Mouse (Mus musculus) right cerebral cortex, postnatal 10 days (tissue): ENCODE data around the gene Phldb3.

ENCODE experiments used
- DNase-seq, 2 experiments: peaks; one replicate each; pipeline ENCODE4 v3.0.0; 2021; ENCODE audit warnings: low spot score in 2 of 2

Gene Phldb3

DNA sequence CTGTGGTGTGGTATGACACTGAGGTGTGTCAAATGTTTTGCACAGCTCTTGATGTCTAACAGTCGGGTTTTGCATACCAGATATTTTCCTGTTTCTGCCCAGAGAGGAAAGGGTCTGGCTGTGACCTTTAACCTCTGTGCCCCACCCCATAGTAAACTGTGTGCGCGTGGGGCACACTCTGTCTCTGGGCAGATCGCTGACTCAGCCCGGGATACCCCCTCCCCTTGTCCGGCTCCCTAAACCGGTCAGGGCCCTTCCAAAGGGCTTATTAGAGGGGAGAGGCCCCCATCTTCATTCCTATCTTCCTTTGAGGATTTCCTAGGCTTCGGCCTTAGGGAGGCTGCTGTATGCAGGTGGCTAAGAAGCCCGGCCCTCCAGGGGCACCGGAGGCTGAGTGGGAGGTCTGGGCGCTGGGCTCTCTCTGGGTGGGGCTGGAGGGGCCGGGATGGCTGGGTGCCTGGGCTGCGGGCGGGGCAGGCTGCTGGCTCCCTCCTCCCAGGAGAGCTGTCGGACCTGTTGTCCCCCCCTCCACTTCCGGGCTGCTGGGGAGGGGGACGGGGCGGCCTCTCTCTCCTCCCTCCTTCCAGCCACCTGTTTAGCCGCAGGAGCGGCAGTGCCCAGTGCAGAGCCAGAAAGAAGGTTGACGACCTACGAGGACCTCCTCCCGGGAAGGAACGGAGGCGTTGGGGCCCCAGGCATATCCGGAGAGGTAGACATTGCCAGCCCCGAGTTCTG lies at the start of gene Phldb3:
Gene Phldb3 (plus strand): TSS at position 620 of the 735 bp plus-strand sequence.
- DNase-seq: no peak

DNA sequence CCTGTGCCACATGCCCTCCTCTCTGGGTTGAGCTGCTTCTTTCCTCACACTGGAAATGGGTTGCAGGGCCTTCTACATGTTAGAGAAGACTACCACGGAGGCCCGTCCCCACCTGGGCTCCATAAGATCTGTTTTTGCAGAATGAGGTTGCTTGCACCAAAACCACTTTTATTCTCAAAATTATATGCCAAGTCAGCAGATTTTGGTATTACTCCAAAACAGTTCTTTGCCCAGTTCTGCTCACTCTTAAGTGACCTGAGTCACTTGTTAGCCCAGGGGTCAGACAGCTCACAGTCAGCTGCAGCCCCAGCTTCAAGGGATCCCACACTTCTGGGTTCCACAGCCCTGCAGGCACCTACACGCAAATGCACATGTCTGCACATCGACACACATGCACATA lies 49.1 kb upstream of the Phldb3 start:
- no peak for DNase-seq

DNA sequence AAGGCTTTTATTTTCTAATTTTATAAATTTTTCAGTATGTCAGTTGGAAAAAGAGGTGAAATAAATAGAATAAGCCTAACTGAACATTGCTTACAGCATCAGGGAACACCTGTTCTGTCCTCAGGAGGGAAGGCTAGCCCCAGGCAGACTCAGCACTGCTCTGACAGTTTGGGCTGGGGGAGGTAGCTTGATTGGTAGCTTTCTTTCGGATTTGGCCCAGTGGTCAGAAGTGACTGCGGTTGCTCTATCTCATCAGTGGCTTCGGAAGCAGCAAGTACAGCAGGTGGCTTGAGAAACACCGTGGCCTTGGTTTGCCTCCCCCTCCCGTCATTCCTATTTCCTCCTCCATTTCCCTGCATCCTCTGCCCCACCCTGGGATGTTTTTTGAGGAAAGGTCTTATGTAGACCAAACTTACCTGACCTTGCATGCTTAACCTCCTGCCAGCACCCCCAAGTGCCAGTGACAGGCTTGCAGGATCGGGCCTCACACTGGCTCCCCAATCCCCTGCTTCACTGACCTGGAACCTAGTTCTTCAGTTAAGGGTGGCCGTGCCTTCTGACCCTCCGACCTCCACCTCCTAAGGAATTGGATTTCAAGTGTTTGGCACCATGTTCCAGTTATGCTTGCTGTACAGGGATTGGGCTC lies 47.2 kb upstream of the Phldb3 start:
- DNase-seq: no peak

DNA sequence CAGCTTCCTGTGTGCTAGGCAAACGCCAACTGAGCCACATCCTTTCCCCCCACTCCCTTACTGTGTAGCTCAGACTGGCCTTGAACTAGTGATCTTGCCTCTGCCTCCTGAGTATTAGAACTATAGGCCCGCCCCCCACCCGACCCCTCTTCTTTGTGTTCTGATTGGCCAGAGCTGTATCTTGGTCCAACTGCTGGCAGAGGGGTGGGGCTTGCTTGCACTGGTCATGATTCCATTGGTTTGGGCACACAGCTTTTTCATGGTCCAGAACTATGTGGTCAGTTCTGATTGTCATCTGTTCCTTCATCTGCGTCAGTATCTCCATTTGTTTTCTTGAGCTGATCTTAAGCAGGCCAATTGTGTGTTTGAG lies 46.7 kb upstream of the Phldb3 start:
- DNase-seq: no peak

DNA sequence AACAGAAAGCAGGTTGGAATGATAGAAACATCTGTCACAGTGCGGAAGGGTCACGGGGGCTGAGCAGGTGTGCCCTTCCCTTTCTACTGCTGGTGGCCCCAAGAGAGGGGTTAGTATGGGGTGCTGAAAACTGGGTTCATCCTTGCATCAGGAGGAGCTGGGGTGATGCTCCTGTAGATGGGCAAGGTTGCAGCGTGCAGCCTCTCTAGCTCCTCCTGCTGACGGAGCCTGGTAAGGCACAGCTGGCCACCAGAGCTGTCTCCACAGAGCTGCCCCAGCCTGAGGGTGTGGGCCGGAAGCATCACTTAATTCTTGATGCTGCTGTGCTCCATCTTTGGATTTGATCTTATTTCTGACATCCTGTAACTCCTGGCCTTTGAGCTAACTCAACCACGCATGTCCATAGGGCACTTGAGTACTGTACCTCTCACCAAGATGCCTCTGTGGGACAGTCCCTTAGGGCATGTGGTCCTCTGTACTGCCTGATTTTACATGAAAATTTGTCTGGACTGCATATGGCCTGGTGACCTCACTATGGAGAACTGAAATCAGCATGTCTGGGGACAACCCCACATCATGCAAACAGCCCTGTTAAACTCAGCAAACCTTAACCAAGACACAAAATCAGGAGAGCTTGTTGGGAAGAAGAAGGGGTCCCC lies 45.8 kb upstream of the Phldb3 start:
- DNase-seq: peak in 1 of 2 experiments; percentile 63

DNA sequence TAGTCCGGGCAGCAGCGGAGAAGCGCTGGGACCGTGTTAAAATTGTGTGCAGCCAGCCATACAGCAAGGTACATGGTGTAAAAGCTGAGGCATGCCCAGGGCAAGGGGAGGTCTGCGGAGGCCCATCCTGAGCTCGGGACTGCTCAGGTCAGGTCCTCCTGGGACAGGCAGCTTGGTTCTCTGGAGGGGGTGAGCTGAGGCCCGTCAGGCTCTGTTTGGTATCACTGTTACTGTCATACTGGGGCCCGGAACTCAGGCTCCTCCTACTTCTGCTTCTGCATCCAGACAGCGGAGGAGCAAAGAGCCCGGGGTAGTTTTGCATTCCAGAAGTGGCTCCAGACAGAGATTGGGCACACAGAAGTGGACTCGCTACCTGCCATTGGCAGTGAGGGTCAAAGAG lies 44.9 kb upstream of the Phldb3 start:
- no peak for DNase-seq

DNA sequence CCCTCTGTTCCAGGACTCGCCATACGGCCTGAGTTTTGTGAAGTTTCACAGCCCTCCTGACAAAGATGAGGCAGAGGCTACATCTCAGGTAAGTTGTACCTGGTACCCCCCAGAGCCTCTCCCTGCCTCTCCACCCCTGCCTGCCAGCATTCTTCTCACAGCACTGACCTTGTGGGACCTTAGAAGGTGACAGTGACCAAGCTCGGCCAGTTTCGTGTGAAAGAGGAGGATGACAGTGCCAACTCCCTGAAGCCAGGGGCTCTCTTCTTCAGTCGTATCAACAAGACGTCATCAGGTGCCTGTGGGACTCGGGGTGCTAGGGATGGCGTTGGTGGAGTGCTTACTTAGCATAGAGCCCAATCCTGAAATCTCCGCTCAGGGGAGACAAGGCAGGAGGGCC lies 44.4 kb upstream of the Phldb3 start:
- DNase-seq: no peak

DNA sequence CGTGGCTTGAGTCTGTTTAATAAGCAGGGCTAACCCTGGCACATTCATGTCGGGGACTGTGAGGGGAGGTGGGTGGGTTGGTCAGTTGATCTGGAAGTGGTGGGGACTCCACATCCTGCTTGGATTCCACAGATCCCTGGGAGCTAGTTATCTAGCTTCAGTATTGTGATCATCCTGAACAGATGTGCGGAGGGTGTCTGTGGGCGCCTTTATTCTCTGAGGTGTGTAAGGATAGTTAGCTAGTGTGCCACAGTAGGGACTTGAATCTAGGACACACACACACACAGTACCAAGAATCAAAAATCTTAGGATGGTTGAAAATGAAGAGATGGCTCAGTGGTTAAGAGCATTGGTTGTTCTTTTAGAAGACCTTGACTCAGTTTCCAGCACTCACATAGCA lies 42.1 kb upstream of the Phldb3 start:
- no peak for DNase-seq

DNA sequence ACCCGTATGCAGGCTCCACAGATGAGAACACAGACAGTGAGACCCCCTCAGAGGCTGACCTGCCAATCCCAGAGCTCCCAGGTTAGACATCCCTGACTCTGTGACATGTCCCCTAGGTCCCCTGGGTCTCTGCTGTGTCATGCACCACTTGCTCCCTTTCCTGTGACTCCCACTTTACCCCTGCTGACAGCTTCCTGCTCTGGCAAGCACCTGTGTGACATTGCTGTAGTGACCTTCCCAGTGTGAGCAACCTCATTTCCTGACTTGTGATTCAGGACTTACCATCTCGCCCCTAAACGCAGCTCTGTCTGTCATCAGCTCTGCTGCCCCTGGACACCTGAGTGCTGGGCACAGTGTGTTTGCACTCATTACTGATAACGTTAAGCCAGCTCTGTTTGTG lies 39.5 kb upstream of the Phldb3 start:
- no peak for DNase-seq

DNA sequence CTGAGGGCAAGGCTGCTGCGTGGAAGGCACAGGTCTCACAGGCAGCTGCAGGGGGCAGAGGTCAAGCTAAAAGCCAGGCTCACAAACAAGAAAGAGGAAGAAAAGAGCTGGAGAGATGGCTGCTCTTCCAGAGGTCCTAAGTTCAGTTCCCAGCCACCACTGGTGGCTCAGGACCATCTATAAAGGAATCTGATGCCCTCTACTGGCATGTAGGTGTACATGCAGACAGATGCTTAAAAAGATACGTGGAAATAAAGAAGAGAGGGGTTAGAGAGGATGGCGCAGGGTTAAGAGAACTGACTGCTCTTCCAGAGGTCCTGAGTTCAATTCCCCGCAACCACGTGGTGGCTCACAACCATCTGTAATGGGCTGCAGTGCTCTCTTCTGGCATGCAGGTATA lies 38.1 kb upstream of the Phldb3 start:
- DNase-seq: no peak

DNA sequence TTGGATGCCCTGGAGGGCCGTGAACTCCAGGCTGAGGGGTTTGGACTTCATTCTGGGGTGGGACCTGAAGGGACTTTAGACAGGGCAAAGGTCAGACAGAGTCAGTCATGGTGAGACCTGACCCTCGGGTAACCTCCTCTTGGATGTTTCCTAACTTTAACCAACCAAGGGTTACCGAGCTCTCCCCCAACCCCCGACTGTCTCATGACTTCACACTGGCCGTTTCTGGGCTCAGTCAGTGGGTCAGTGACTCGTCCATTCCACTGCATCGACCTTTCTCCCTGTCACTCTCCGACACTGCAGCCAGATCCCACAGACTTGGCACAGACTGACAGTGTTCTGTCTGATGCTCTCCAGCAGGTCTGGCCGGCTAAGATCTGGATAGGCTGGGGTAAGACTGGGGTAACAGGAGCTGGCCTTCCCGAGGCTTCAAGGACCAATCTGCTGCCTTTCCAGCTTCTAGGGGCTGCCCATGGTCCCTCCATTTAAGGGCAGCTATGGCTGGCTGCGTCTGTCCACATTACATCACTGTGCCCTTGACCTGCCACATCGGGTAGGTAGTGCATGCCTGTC lies 36.3 kb upstream of the Phldb3 start:
- DNase-seq: no peak

DNA sequence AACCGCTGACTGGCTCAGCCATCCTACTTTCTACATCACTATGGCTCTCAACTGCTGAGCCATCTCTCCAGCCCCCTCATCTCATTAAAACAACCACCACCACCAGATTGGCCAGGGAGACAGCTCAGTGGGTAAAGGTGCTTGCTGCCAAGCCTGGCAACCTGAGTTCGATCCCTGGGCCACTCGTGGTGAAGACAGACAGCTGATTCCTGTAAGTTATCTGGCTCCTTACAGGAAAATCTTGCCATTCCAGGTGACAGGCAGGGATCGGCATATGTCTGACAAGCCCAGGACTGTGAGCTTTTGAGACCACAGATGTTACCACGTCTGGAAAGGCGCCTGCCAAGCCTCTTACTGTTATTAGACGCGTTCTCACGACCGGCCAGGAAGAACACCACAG lies 32.8 kb upstream of the Phldb3 start:
- DNase-seq: no peak

DNA sequence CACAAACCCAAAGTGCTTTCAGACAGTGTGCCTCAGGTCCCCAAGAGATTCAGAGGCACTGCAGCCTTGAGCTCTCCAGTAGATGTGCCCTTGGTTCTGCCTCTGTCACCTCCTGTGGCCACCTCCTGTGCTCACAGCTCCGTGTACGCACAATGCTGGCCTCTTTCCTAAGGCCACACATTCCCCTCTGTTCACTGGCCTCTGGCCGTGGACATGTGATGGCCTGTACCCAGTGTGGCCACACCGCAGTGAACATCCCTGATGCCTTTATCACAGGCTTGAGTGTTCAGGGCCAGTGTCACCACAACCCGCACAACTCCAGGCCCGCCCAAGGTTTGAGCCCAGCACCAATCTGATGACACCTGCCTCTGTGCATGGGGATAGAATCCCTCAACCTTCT lies 25.7 kb upstream of the Phldb3 start:
- DNase-seq: no peak

DNA sequence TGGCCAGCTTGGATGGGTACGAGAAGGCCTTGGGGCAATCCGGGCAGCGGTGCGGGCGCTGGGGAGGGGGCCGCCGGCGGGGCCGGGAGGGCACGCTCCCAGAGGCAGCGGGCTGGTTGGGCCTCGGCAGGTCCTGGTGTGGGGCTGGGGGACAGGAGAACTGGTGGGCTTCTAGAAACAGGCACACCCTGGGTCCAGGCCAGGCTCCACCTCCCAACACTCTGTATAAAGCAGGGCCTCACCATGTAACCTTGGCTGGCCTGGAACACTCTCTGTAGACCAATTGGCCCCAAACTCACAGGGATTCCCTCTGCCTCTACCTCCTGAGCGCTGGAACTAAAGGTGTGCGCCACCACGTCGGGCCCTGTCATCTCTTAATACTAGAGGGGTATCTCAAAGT lies 24.6 kb upstream of the Phldb3 start:
- no peak for DNase-seq

DNA sequence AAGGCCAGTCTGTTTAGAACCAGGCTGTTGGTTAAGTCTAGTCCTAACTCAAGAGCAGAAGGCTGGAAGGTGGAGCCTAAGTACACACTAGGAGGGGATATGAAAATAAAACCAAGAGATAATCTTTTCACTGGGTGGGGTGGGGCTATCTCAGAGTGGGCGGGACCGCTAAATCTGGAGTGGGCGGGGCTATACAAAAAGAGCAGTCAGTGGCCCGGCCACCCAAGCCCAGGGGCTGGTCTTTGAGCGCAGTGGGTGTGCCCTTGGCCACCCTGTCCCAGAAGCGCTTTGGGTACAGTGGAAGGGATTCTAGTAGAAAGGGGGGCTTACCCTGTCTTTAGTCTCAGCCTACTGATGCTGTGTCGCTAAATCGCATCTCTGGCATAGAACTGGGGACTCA lies 23.7 kb upstream of the Phldb3 start:
- no peak for DNase-seq

DNA sequence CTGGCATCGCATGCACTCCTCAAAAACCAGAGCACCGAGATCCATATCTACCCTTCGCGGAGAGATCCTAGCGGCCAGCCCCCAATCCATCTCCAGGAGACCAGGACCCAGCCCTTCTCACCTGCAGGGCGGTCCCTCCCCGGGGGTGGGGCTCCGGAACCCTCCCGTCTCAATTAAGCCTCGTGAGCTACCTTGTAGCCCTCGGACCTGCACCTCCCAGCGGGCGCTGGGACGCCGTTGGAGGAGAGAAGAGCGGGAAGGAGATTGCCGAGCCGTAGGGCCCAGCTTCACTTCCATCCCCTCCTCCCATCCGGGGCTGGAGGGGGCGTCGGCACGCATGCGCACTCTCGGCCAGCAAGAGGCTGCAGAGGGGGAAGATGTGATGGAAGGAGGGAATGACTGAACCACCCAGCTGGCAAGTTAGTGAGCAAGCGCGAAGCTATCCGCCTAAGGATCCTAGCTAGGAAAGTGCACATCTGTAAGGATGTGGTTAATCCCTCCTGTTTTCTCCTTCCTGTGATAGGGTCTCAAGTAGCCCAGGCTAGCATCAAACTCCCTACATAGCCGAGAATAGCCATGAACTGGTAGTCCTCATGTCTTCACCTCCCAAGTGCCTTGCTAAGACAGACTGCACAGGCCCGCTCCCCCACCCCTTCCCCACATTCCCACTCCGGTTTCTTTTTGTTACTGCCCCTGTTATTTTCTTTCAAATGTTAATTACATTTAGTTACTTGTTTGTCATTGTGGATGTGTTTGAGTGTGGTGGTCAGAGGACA lies 23.0 kb upstream of the Phldb3 start, which contains the start of the genes Ethe1 and Zfp575:
Gene Ethe1 (plus strand): TSS at position 214 of the 776 bp plus-strand sequence.
Gene Zfp575 (minus strand): TSS at position 312 of the 776 bp plus-strand sequence.
- DNase-seq: peak; percentile 91 to 93

DNA sequence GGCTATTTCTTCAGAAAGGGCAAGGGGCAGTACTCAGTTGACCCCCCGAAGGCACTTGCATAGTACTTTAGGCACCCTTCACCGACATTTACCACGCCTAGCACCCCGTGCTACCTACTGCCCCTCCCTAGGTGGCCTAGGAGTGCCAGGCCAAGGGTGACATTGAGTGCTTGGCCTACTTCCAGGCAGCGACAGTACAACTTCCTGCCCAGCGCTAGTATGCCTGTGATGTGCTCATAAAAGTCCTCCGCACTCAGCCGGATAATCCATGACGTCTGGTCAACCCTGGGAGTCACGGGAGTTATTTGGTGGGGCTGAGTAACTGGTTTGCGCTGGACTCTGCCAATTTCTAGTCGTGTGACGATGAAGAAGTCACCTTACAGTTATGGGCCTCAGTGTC lies 22.2 kb upstream of the Phldb3 start:
- DNase-seq: no peak

DNA sequence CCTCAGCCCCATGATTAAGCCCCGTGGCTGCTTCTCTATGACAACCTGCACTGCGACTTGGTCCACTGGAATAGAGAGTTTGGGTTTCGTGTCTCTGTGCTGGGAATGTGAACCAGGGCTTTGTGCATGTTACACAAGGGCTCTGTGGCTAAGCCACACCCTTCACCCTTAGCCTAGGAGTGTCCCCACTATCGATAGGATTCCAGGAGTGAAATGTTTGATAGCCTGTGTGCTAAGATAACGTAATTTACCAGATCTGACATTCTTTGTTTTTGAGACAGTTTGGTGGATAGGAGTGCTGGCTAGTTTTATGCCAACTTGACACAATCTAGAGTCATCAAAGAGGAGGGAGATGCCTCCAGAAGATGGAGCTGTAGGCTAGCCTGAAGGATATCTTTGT lies 18.8 kb upstream of the Phldb3 start:
- DNase-seq: no peak

DNA sequence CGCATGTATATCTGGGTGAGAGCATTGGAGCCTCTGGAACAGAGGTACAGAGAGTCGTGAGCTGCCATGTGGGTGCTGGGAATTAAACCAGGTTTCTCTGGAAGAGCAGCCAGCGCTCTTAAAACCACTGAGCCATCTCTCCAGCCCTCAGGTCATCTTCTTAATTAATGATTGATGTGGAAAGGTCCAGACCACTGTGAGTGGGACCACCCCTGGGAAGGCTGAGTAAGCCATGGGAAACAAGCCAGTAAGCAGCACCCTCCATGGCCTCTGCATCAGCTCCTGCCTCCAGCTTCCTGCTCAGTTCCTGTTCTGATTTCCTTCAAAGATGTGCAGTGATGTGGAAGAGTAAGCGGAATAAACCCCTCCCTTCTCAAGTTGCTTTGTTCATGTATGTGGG lies 18.4 kb upstream of the Phldb3 start:
- DNase-seq: no peak

DNA sequence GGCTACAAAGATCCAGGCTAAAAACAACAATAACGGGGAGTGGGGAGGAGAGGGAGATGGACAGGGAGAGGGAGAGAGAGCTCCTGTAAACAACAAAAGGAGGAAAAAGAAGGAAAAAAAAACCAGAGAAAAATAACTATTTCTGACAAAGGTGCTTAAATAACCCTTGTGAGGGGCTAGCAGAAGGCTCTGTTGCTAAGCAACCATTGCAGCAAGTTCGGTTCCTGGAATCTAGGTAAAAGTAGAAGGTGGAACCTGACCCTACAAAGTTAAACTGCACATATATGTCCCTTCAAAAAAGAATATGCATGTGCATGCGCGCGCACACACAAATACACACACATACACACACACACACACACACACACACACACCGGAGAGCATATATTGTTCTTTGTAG lies 17.8 kb upstream of the Phldb3 start:
- no peak for DNase-seq

DNA sequence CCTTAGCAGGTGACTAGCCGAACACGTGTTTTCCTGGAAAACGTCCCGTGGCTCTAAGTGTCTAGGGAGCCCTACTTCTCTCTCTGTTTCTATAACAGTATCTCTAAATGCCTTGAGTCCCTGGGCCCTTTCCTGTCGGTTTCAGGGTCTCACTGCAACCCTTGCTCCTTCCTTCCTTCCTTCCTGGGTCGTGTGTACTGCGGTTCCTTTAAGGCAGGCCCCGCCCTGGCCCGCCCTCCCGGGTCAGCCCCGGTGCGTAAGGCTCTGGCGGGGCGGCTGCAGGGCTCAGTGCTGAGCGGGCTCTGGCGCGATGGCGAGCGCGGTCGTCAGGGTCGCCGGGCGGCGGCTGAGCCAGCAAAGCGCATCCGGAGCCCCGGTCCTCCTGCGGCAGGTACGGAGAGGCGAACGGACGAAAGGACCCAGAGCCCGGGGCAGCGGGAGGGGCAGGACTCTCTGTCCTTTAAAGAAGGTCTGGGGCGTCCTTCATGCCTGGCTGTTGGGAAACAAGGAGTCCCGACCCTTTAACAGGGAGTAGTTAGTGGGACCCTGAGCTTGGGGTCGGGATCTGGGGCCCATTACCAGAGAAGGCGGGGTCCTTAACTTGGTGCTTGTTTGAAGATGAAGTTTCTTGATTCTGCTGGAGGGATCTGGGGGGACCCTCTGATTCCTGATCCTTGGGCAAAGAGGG lies 16.8 kb upstream of the Phldb3 start:
- peak; percentile 63 to 70 for DNase-seq
